Mouse (Mus musculus): ENCODE measurements at regions not wholly inside any gene's neighbourhood (a gene's known extent, or its start where the extent isn't known, plus 50 kb on each side); places are given as distances from the start of the nearest gene placed in this dataset.

GRCm38 (mm10) chr2:125015007-125015406, 52.9 kb upstream of the Slc24a5 start:
- no peak for TF ChIP-seq GATA2 (IDR thresholded peaks at IDR 0.05; ENCODE audit: borderline replicate concordance, low read depth, low read length)
- no peak for TF ChIP-seq GATA1 (IDR thresholded peaks at IDR 0.05; ENCODE audit: borderline replicate concordance, low read length)
- no peak for TF ChIP-seq CTCF (IDR thresholded peaks at IDR 0.05; ENCODE audit: low read depth, low read length)
- TF ChIP-seq POLR2AphosphoS5 (IDR thresholded peaks at IDR 0.05; ENCODE audit: insufficient replicate concordance, low read depth, low read length) = no peak
- TF ChIP-seq TAL1 (conservative IDR thresholded peaks at IDR 0.05; ENCODE audit: low read depth, low read length) = no peak
- DNase-seq (ENCODE audit: low spot score) (no peak), ATAC-seq (ENCODE audit: extremely low read depth, insufficient number of reproducible peaks, low FRiP score, poor library complexity, severe bottlenecking) (no peak)
- no peaks in the 10 kb centered on the region for H3K4me1 ChIP-seq (ENCODE audit: insufficient read depth, low read depth, low read length)
- H3K36me3 ChIP-seq (replicated peaks) = no peaks in the 10 kb centered on the region
- H3K27me3 ChIP-seq (ENCODE audit: insufficient read depth, low read length) = no peaks in the 10 kb centered on the region
- H3K4me3 ChIP-seq (ENCODE audit: low read depth, low read length) = no peak overlapping the region
- peaks cover 16% of the 10 kb centered on the region for H3K9me3 ChIP-seq (replicated peaks)

GRCm38 (mm10) chr2:125016946-125017345, 51.0 kb upstream of the Slc24a5 start:
- peaks cover 11% of the 10 kb centered on the region for H3K9me3 ChIP-seq (replicated peaks)
- no peaks in the 10 kb centered on the region for H3K36me3 ChIP-seq (replicated peaks)
- ATAC-seq (ENCODE audit: extremely low read depth, insufficient number of reproducible peaks, low FRiP score, poor library complexity, severe bottlenecking) (no peak), DNase-seq (ENCODE audit: low spot score) (no peak)
- no peak for TF ChIP-seq GATA2 (IDR thresholded peaks at IDR 0.05; ENCODE audit: borderline replicate concordance, low read depth, low read length)
- no peak for TF ChIP-seq TAL1 (conservative IDR thresholded peaks at IDR 0.05; ENCODE audit: low read depth, low read length)
- no peak for TF ChIP-seq CTCF (IDR thresholded peaks at IDR 0.05; ENCODE audit: low read depth, low read length)
- no peak for TF ChIP-seq POLR2AphosphoS5 (IDR thresholded peaks at IDR 0.05; ENCODE audit: insufficient replicate concordance, low read depth, low read length)
- TF ChIP-seq GATA1 (IDR thresholded peaks at IDR 0.05; ENCODE audit: borderline replicate concordance, low read length) = no peak
- H3K27me3 ChIP-seq (ENCODE audit: insufficient read depth, low read length) = no peaks in the 10 kb centered on the region
- no peak overlapping the region for H3K4me3 ChIP-seq (ENCODE audit: low read depth, low read length)
- no peaks in the 10 kb centered on the region for H3K4me1 ChIP-seq (ENCODE audit: insufficient read depth, low read depth, low read length)

All from G1E (cell line).